Mouse (Mus musculus) neural tube, embryonic 13.5 days (tissue): ENCODE data around the gene Yif1a. TPM values are rescaled to one million over a fixed set of nuclear protein-coding genes. Genes with fewer than 3 reads are reported as not detected.
A peak's percentile ranks its signal among the peaks of the same experiment; 100 is the strongest.

Experiments
- ATAC-seq: fragments of 200-750 bp; cut with Nextera tagmentation; 2 replicates; pipeline ENCODE4 v1.8.0; 2017; ENCODE audit warnings: low read depth, mild to moderate bottlenecking, moderate TSS enrichment, moderate library complexity
- H3K27ac ChIP-seq: fragments of 300-500 bp; sonication (generic); replicated peaks from 2 replicates; pipeline ENCODE4 v1.5.1; 2015; ENCODE audit warnings: moderate library complexity, mild to moderate bottlenecking, inconsistent platforms
- H3K27me3 ChIP-seq: fragments of 300-500 bp; sonication (generic); 2 replicates; pipeline ENCODE4 v1.6.1; 2015; ENCODE audit warnings: mild to moderate bottlenecking, inconsistent platforms
- H3K36me3 ChIP-seq: fragments of 300-500 bp; sonication (generic); 2 replicates; pipeline ENCODE4 v1.6.1; 2015; ENCODE audit warnings: mild to moderate bottlenecking, inconsistent platforms
- H3K4me1 ChIP-seq: fragments of 300-500 bp; sonication (generic); replicated peaks from 2 replicates; pipeline ENCODE4 v1.6.1; 2015; ENCODE audit warnings: inconsistent platforms
- H3K4me2 ChIP-seq: fragments of 300-500 bp; sonication (generic); 2 replicates; pipeline ENCODE4 v1.6.1; 2015; ENCODE audit warnings: inconsistent platforms, mild to moderate bottlenecking, moderate library complexity
- H3K4me3 ChIP-seq: fragments of 300-500 bp; sonication (generic); 2 replicates; pipeline ENCODE4 v1.5.1; 2015; ENCODE audit warnings: mild to moderate bottlenecking, inconsistent platforms
- H3K9ac ChIP-seq: fragments of 300-500 bp; sonication (generic); 2 replicates; pipeline ENCODE4 v1.6.1; 2015; ENCODE audit warnings: moderate library complexity, mild to moderate bottlenecking, inconsistent platforms
- H3K9me3 ChIP-seq: fragments of 300-500 bp; sonication (generic); 2 replicates; pipeline ENCODE4 v1.6.1; 2016; ENCODE audit warnings: inconsistent platforms
- WGBS: fragments of 180-500 bp; shearing (Covaris S2); methylation state at CpG from one replicate; pipeline ENCODE4 v1.1.7; 2015; 5-methylcytosine and 5-hydroxymethylcytosine counted together
- polyA plus RNA-seq: library from polyadenylated mRNA; unstranded; fragments of >200 nt; fragmentation: Nextera tagmentation; extraction: Ambion mirVana; gene quantifications from 2 replicates; pipeline ENCODE4 v1.2.1, GENCODE M21; 2015

The Yif1a gene
- polyA plus RNA-seq, 1 experiment from 2014 or later = 67.5 TPM

- Histone ChIP-seq H3K36me3 (no peaks in the 10 kb centered on the region), H3K27me3 (peaks cover 52% of the 10 kb centered on the region), H3K4me1 (peaks cover 53% of the 10 kb centered on the region), H3K27ac (no peak overlapping the region), H3K9ac (peak overlapping the region; percentile 6; the same call in 1 of the 2 replicates), H3K4me3 (no peak overlapping the region), H3K9me3 (no peaks in the 10 kb centered on the region), H3K4me2 (no peak overlapping the region)
- ATAC-seq = no peak
- 75% methylated on average over 7 of the region's 7 CpGs for WGBS
Observed at GRCm38 (mm10) chr19:5065104-5065503, 23.2 kb upstream of the Yif1a start.

GRCm38 (mm10) chr19:5067040-5067799 is 21.1 kb upstream of the Yif1a start:
- 9% methylated on average over 15 of the region's 15 CpGs for WGBS
- H3K9me3 ChIP-seq = no peaks in the 10 kb centered on the region
- peak overlapping the region; percentile 43 for H3K4me3 ChIP-seq
- peaks cover 58% of the 10 kb centered on the region for H3K27me3 ChIP-seq
- H3K4me2 ChIP-seq = peak overlapping the region; percentile 76
- ATAC-seq = no peak
- peak overlapping the region; percentile 43 for H3K27ac ChIP-seq
- H3K36me3 ChIP-seq = no peaks in the 10 kb centered on the region
- peaks cover 61% of the 10 kb centered on the region for H3K4me1 ChIP-seq
- H3K9ac ChIP-seq = peak overlapping the region; percentile 38; the same call in 1 of the 2 replicates

GRCm38 (mm10) chr19:5067867-5068569 is 20.3 kb upstream of the Yif1a start, which contains the start of gene Cd248:
Cd248 (plus strand) TSS chr19:5068078.
- Histone ChIP-seq H3K27ac (peak within 1 kb of the TSS; percentile 43), H3K4me1 (peaks cover 69% of the 10 kb centered on the region), H3K9ac (peak within 1 kb of the TSS; percentile 77), H3K4me3 (peak within 1 kb of the TSS; percentile 43), H3K4me2 (peak within 1 kb of the TSS; percentile 76), H3K27me3 (peaks cover 58% of the 10 kb centered on the region), H3K9me3 (no peaks in the 10 kb centered on the region), H3K36me3 (no peaks in the 10 kb centered on the region)
- ATAC-seq = peak; percentile 9; the same call in 1 of the 2 replicates
- under 1% methylated on average over 54 of the region's 56 CpGs for WGBS

GRCm38 (mm10) chr19:5068570-5069234 is 19.6 kb upstream of the Yif1a start:
- H3K9me3 ChIP-seq = no peaks in the 10 kb centered on the region
- peak overlapping the region; percentile 43 for H3K4me3 ChIP-seq
- H3K36me3 ChIP-seq = no peaks in the 10 kb centered on the region
- ATAC-seq = no peak
- H3K27ac ChIP-seq = peak overlapping the region; percentile 28; the same call in 1 of the 2 replicates
- H3K4me2 ChIP-seq = peak overlapping the region; percentile 76
- WGBS = 27% methylated on average over 21 of the region's 21 CpGs
- H3K27me3 ChIP-seq = peaks cover 62% of the 10 kb centered on the region
- peaks cover 69% of the 10 kb centered on the region for H3K4me1 ChIP-seq
- H3K9ac ChIP-seq = peak overlapping the region; percentile 77

- Histone ChIP-seq H3K4me1 (peaks cover 69% of the 10 kb centered on the region), H3K4me2 (peak overlapping the region; percentile 76), H3K36me3 (no peaks in the 10 kb centered on the region), H3K27me3 (peaks cover 70% of the 10 kb centered on the region), H3K27ac (no peak overlapping the region), H3K4me3 (peak overlapping the region; percentile 43; the same call in 1 of the 2 replicates), H3K9me3 (no peaks in the 10 kb centered on the region), H3K9ac (0 out of 2 replicates have a peak overlapping the region, but pooled peaks have one; percentile 77)
- WGBS = 82% methylated on average over 5 of the region's 5 CpGs
- no peak for ATAC-seq
Observed at GRCm38 (mm10) chr19:5069486-5069885, 18.9 kb upstream of the Yif1a start.

- 84% methylated on average over 7 of the region's 7 CpGs for WGBS
- no peaks in the 10 kb centered on the region for H3K9me3 ChIP-seq
- ATAC-seq = no peak
- H3K9ac ChIP-seq = peak overlapping the region; percentile 8; the same call in 1 of the 2 replicates
- H3K4me1 ChIP-seq = peaks cover 68% of the 10 kb centered on the region
- no peaks in the 10 kb centered on the region for H3K36me3 ChIP-seq
- H3K27ac ChIP-seq = no peak overlapping the region
- peaks cover 70% of the 10 kb centered on the region for H3K27me3 ChIP-seq
- peak overlapping the region; percentile 76 for H3K4me2 ChIP-seq
- H3K4me3 ChIP-seq = peak overlapping the region; percentile 43; the same call in 1 of the 2 replicates
Observed at GRCm38 (mm10) chr19:5069978-5070377, 18.4 kb upstream of the Yif1a start.

GRCm38 (mm10) chr19:5071077-5071476 is 17.3 kb upstream of the Yif1a start:
- 10% methylated on average over 11 of the region's 11 CpGs for whole genome bisulfite sequencing
- no peaks in the 10 kb centered on the region for H3K36me3 ChIP-seq
- peaks cover 62% of the 10 kb centered on the region for H3K4me1 ChIP-seq
- H3K9ac ChIP-seq = peak overlapping the region; percentile 68
- peak overlapping the region; percentile 76 for H3K4me2 ChIP-seq
- peak overlapping the region; percentile 79 for H3K27ac ChIP-seq
- peak; percentile 0; the same call in 1 of the 2 replicates for ATAC-seq
- H3K9me3 ChIP-seq = no peaks in the 10 kb centered on the region
- peaks cover 65% of the 10 kb centered on the region for H3K27me3 ChIP-seq
- H3K4me3 ChIP-seq = peak overlapping the region; percentile 43

GRCm38 (mm10) chr19:5071545-5072369 is 16.6 kb upstream of the Yif1a start:
- under 1% methylated on average over 39 of the region's 40 CpGs for WGBS
- Histone ChIP-seq H3K4me1 (peaks cover 62% of the 10 kb centered on the region), H3K9me3 (no peaks in the 10 kb centered on the region), H3K36me3 (no peaks in the 10 kb centered on the region), H3K27ac (peak overlapping the region; percentile 79), H3K4me3 (peak overlapping the region; percentile 43), H3K4me2 (peak overlapping the region; percentile 76), H3K9ac (peak overlapping the region; percentile 68), H3K27me3 (peaks cover 62% of the 10 kb centered on the region)
- peak; percentile 78 for ATAC-seq

- ATAC-seq = peak; percentile 7
- Histone ChIP-seq H3K4me3 (peak overlapping the region; percentile 43), H3K4me2 (peak overlapping the region; percentile 76), H3K4me1 (peaks cover 56% of the 10 kb centered on the region), H3K27ac (peak overlapping the region; percentile 39), H3K9me3 (no peaks in the 10 kb centered on the region), H3K27me3 (peaks cover 55% of the 10 kb centered on the region), H3K9ac (peak overlapping the region; percentile 68), H3K36me3 (no peaks in the 10 kb centered on the region)
- WGBS = 3% methylated on average over 20 of the region's 20 CpGs
Observed at GRCm38 (mm10) chr19:5072389-5073019, 15.8 kb upstream of the Yif1a start.

- Histone ChIP-seq H3K4me3 (peak overlapping the region; percentile 43), H3K27ac (no peak overlapping the region; the same call in 1 of the 2 replicates)
Observed at GRCm38 (mm10) chr19:5073028-5073427, 15.3 kb upstream of the Yif1a start.

GRCm38 (mm10) chr19:5073518-5073917 is 14.8 kb upstream of the Yif1a start:
- H3K27me3 ChIP-seq = peaks cover 47% of the 10 kb centered on the region
- no peaks in the 10 kb centered on the region for H3K9me3 ChIP-seq
- no peak for ATAC-seq
- H3K4me3 ChIP-seq = no peak overlapping the region
- H3K4me1 ChIP-seq = peaks cover 45% of the 10 kb centered on the region
- WGBS = 40% methylated on average over 5 of the region's 5 CpGs
- no peak overlapping the region for H3K27ac ChIP-seq
- no peak overlapping the region for H3K4me2 ChIP-seq
- no peak overlapping the region for H3K9ac ChIP-seq
- no peaks in the 10 kb centered on the region for H3K36me3 ChIP-seq

More at GRCm38 (mm10) chr19:5073028-5073427, 15.3 kb upstream of the Yif1a start:
- H3K4me1 ChIP-seq = peaks cover 50% of the 10 kb centered on the region
- H3K9ac ChIP-seq = no peak overlapping the region
- H3K27me3 ChIP-seq = peaks cover 51% of the 10 kb centered on the region
- no peak for ATAC-seq
- no peaks in the 10 kb centered on the region for H3K36me3 ChIP-seq
- peak overlapping the region; percentile 76 for H3K4me2 ChIP-seq
- no peaks in the 10 kb centered on the region for H3K9me3 ChIP-seq
- WGBS = 2% methylated on average over 15 of the region's 15 CpGs
